Mouse (Mus musculus): ENCODE results near the gene Ppme1. TPM values are rescaled to one million over a fixed set of nuclear protein-coding genes. Genes with fewer than 3 reads are reported as not detected.

Ppme1 gene
- total and polyA plus RNA-seq, 3 experiments, result 29.5 to 74.0 TPM; not detected in 1

DNA sequence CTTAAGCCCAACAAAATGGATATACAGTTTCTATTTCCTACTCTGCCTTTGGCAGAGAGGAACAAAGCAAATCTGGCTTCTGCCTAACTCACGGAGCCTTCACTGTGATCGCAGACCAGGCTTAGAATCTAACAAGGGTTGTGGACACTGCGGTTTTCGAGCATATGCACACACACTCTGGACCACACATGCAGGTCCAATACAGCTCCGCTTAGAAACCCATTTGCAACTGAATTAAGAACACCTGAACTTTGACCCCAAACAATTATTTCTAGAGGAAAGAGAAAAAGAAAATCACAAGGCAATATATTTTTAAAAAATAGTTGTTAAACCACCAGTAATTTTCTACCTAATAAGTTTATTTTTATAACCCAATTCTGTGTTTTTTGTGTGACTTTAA, 15.8 kb downstream of the Ppme1 start:
- Histone ChIP-seq H3K36me3 (ENCODE audit: control insufficient read depth in 1 of 2, insufficient read depth in 2 of 2, low read length in 2 of 2) (peaks cover 0 to 6% of the 10 kb centered on the region in 2 experiments; a peak in 2 of 4 replicates), H3K9ac (ENCODE audit: control insufficient read depth, low read depth, low read length, poor library complexity, severe bottlenecking) (no peak overlapping the region), H3K27ac (ENCODE audit: control insufficient read depth, low read depth, low read length) (no peak overlapping the region), H3K79me2 (ENCODE audit: control insufficient read depth, insufficient read depth, low read length, poor library complexity) (no peaks in the 10 kb centered on the region), H3K27me3 (ENCODE audit: control insufficient read depth in 1 of 2, insufficient read depth in 2 of 2, low read length in 2 of 2) (no peaks in the 10 kb centered on the region), H3K9me3 (replicated peaks; ENCODE audit: insufficient read depth, low read length) (no peaks in the 10 kb centered on the region), H3K4me1 (ENCODE audit: control insufficient read depth in 1 of 2, insufficient read depth in 2 of 2, low read length in 2 of 2) (no peaks in the 10 kb centered on the region), H3K4me3 (ENCODE audit: control insufficient read depth in 1 of 2, insufficient read depth in 1 of 2, low read depth in 2 of 2, low read length in 2 of 2) (no peak overlapping the region)
- no peak for DNase-seq (ENCODE audit: low read depth, low spot score)
- TF ChIP-seq MEF2A (IDR thresholded peaks at IDR 0.05; ENCODE audit: extremely low read depth, insufficient replicate concordance, low read depth, low read length, poor library complexity, severe bottlenecking), result no peak
- no peak for TF ChIP-seq ZMIZ1 (IDR thresholded peaks at IDR 0.05; ENCODE audit: low read depth, low read length)
- TF ChIP-seq NELFE (IDR thresholded peaks at IDR 0.05; ENCODE audit: low read depth, low read length), result no peak
- TF ChIP-seq MYB (IDR thresholded peaks at IDR 0.05; ENCODE audit: low read depth, low read length), result no peak

DNA sequence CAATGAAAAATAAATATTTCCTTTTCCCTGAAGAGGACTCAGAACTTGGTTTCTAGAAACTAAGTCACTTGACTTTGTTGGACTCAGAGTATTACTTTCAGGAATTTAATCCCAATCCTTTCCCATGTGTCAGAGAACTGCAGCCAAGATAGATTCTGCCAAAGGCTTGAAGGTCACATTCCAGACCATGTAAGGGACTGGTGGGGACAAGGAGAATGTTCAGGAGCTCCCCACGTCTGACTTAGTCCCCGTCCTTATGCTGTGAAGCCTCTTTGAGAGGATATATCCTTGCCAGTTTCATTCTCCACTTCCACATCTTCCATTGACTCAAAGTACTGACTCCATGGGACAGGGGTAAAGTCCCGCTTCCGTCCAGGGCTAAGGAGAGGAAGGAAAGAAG, 17.1 kb downstream of the Ppme1 start:
- no peak overlapping the region for H3K4me3 ChIP-seq (ENCODE audit: control insufficient read depth in 1 of 2, insufficient read depth in 1 of 2, low read depth in 2 of 2, low read length in 2 of 2)
- TF ChIP-seq MAZ (IDR thresholded peaks at IDR 0.05; ENCODE audit: low read depth, low read length) (no peak), RCOR1 (IDR thresholded peaks at IDR 0.05; ENCODE audit: low read depth, low read length) (no peak), USF1 (IDR thresholded peaks at IDR 0.05; ENCODE audit: low read depth, low read length) (no peak), POLR2AphosphoS5 (IDR thresholded peaks at IDR 0.05; ENCODE audit: borderline replicate concordance, low read depth, low read length) (no peak), ELF1 (IDR thresholded peaks at IDR 0.05; ENCODE audit: low read depth, low read length) (no peak)
- no peaks in the 10 kb centered on the region for H3K27me3 ChIP-seq (ENCODE audit: control insufficient read depth in 1 of 2, insufficient read depth in 2 of 2, low read length in 2 of 2)
- peaks cover 0 to 8% of the 10 kb centered on the region in 2 experiments; a peak in 2 of 4 replicates for H3K36me3 ChIP-seq (ENCODE audit: control insufficient read depth in 1 of 2, insufficient read depth in 2 of 2, low read length in 2 of 2)
- no peaks in the 10 kb centered on the region for H3K9me3 ChIP-seq (replicated peaks; ENCODE audit: insufficient read depth, low read length)
- H3K27ac ChIP-seq (ENCODE audit: control insufficient read depth, low read depth, low read length), result no peak overlapping the region
- H3K9ac ChIP-seq (ENCODE audit: control insufficient read depth, low read depth, low read length, poor library complexity, severe bottlenecking), result no peak overlapping the region
- DNase-seq (ENCODE audit: low read depth, low spot score), result no peak
- no peaks in the 10 kb centered on the region for H3K4me1 ChIP-seq (ENCODE audit: control insufficient read depth in 1 of 2, insufficient read depth in 2 of 2, low read length in 2 of 2)
- H3K79me2 ChIP-seq (ENCODE audit: control insufficient read depth, insufficient read depth, low read length, poor library complexity), result no peaks in the 10 kb centered on the region

DNA sequence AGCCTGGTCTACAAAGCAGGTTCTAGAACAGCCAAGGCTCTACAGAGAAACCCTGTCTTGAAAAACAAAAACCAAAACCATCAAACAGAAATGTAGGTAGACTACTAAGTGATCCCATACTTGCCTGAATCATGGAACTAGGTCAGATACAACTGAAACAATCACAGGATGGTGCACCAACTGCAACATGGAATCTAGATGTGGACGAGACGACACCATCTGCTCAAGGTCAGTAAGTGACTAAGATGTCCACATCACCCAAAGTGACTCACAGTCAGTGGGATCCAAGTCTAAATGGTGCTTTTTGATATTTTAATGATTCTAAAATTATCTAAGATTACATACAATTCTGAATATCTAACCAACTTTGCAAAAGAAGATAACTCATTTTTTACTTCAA, 36.2 kb downstream of the Ppme1 start:
- H3K4me3 ChIP-seq (ENCODE audit: control insufficient read depth in 1 of 2, insufficient read depth in 1 of 2, low read depth in 2 of 2, low read length in 2 of 2), result no peak overlapping the region
- no peak for DNase-seq (ENCODE audit: low read depth, low spot score)
- H3K27me3 ChIP-seq (ENCODE audit: control insufficient read depth in 1 of 2, insufficient read depth in 2 of 2, low read length in 2 of 2), result no peaks in the 10 kb centered on the region
- no peak overlapping the region for H3K9ac ChIP-seq (ENCODE audit: control insufficient read depth, low read depth, low read length, poor library complexity, severe bottlenecking)
- H3K27ac ChIP-seq (ENCODE audit: control insufficient read depth, low read depth, low read length), result no peak overlapping the region
- no peaks in the 10 kb centered on the region for H3K79me2 ChIP-seq (ENCODE audit: control insufficient read depth, insufficient read depth, low read length, poor library complexity)
- H3K9me3 ChIP-seq (replicated peaks; ENCODE audit: insufficient read depth, low read length), result no peaks in the 10 kb centered on the region
- TF ChIP-seq MEF2A (IDR thresholded peaks at IDR 0.05; ENCODE audit: extremely low read depth, insufficient replicate concordance, low read depth, low read length, poor library complexity, severe bottlenecking), result no peak
- no peak for TF ChIP-seq ELF1 (IDR thresholded peaks at IDR 0.05; ENCODE audit: low read depth, low read length)
- TF ChIP-seq CHD2 (IDR thresholded peaks at IDR 0.05; ENCODE audit: low read length), result no peak
- TF ChIP-seq SIN3A (IDR thresholded peaks at IDR 0.05; ENCODE audit: low read length), result no peak
- TF ChIP-seq USF1 (IDR thresholded peaks at IDR 0.05; ENCODE audit: low read depth, low read length), result no peak
- TF ChIP-seq NELFE (IDR thresholded peaks at IDR 0.05; ENCODE audit: low read depth, low read length), result no peak
- no peak for TF ChIP-seq CHD1 (IDR thresholded peaks at IDR 0.05; ENCODE audit: low read depth, low read length)
- no peak for TF ChIP-seq ZC3H11A (IDR thresholded peaks at IDR 0.05; ENCODE audit: low read depth, low read length)
- peaks cover 11% of the 10 kb centered on the region in 2 experiments for H3K4me1 ChIP-seq (ENCODE audit: control insufficient read depth in 1 of 2, insufficient read depth in 2 of 2, low read length in 2 of 2)
- peaks cover 7 to 17% of the 10 kb centered on the region in 2 experiments for H3K36me3 ChIP-seq (ENCODE audit: control insufficient read depth in 1 of 2, insufficient read depth in 2 of 2, low read length in 2 of 2)

Data from MEL (cell line).